Mouse (Mus musculus) A20 (cell line): ENCODE results near the gene Ptges2.
"Not testable (repeated sequence)": the region's sequence is repeated elsewhere in the genome, so short reads cannot be mapped to it uniquely, and the experiment has no call there.

Source experiments
- DNase-seq: peaks from one replicate; pipeline ENCODE4 v3.0.0-alpha.2; 2011; ENCODE audit warnings: low read depth, low spot score

Gene Ptges2

GRCm38 (mm10) chr2:32395484-32395945 is at the start of gene Ptges2:
Gene Ptges2, plus strand, starts transcription at chr2:32395896.
- peak; percentile 95 for DNase-seq

- no peak for DNase-seq
Measured at GRCm38 (mm10) chr2:32347019-32347418, 48.7 kb upstream of the Ptges2 start.

GRCm38 (mm10) chr2:32348311-32348710 is 47.4 kb upstream of the Ptges2 start:
- no peak for DNase-seq

DNA sequence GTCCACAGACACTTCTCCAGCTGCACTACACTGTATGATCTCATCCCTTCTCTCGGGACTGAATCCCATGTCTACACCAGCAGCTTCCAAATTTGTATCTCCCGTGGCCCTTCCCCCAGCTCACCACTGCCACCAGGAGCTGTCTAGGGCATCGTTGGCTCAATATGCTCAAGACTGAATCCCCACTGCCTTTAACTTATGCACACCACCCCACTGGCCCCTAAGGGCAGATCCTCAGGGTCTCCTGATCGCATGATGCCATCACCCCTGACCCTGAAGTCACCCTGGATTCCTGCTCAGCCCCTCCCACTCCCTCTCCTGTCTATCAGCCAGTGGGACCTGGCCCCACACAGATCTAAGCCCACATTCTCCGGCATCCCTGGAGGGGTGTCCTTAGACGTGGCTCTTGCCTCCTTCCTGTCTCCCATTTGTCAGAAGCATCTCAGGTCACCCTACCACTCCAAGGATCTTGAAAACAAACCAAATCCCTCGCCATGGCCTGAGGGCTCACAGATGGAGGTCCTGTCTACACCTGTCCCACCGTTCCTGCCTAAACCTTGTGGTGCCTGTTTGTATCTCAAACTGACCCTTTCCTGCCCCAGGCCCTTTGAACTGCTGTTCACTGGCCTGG is 46.0 kb upstream of the Ptges2 start:
- no peak for DNase-seq

GRCm38 (mm10) chr2:32350471-32351051 is 45.1 kb upstream of the Ptges2 start:
- DNase-seq: no peak

DNA sequence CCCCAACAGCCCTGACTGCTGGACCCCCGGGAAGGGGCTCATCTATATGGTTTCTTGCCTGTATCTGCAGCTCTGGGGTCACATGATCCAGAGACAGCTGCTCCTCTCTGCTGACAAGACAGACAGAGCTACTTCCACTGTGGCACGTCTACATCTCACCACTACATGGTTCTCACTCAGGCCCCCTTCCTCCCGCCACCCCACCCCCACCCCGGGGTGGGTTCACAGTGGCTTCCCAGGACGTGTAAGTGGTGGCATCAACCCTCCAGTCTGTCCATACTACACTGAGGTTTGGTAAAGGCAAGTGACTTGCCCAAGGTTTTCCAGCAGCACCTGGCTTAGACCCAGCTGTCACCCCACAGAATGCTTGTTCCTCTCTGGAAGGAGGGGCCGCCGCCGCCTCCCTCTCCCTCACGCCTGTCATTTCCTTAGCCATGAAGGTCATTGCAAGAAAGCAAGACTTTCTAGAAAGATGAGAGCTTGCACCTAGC is 44.2 kb upstream of the Ptges2 start:
- no peak for DNase-seq

GRCm38 (mm10) chr2:32352151-32353006 is 43.3 kb upstream of the Ptges2 start, which contains the start of gene Ciz1:
Gene Ciz1, plus strand, starts transcription at chr2:32352327.
- no peak for DNase-seq

DNA sequence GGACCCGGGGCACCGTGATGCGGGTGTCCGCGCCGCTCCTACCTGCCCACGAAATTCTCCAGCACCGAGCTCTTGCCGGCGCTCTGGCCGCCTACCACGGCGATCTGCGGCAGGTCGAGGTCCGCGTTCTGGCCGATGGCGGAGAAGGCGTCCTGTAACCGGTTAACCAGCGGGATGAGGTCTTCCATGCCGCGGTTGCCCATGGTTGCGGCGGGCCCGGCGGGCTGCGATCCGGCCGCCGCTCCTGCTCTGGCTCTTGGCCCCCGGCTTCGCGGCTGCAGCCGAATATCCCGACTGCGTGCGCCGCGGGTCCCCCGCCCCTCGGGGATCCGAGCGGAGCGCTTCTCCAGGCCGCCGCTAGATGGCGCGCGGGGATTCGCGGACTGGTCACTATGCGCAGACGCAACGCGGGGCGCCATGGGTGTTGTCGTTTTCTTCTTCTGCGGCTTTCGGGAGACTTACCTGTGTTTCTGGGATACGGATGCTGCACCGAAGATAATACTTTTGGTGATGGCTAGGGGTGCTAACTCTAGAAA is 42.6 kb upstream of the Ptges2 start, which contains the start of gene Dnm1:
TSS of gene Dnm1 (minus strand) at position 332 of the 536 bp plus-strand sequence.
- peak; percentile 83 for DNase-seq

DNA sequence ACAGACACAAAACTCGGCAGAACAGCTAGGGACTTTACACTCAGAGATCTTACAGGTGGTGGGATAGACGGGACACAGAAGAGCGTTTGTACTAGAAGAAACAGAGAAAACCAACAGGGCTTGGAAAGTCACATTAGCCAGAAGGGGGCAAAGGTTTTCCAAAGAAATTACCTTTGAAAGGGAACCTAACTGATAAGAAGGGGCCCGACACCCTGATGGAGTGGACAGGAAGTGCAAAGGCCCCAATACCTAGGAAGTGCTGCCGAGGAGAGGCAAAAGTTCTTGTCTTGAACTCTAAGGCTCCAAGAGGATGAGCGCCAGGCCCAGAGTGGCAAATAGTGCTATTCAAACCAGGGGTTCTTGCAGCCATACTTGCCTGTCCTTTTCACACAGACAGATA is 41.9 kb upstream of the Ptges2 start:
- DNase-seq: no peak

DNA sequence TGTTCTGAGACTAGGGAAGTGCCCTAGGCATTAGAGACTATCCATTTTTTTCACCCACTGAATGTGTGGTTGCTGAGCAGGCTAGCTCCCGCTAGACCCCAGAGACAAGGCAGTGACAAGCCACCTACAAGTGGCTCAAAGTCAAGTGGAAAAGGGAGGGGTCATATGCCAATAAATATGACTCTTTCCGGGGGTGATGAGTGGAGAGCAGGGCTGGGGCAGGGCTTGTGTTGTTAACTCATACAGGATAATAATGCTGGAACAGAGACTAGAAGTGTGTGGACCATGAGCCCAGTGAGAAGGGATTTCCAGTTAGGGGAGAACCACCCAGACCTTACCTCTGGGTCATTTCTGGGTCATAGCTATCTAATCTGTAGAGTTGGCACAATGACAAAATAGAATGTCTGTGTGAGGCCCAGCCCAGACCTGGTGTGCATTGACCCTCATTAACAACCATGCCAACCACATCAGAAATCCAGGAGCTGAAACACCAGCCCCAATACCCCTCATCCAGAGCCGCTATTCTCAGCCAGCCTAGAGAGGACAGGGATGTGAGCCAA is 41.3 kb upstream of the Ptges2 start:
- DNase-seq: no peak

DNA sequence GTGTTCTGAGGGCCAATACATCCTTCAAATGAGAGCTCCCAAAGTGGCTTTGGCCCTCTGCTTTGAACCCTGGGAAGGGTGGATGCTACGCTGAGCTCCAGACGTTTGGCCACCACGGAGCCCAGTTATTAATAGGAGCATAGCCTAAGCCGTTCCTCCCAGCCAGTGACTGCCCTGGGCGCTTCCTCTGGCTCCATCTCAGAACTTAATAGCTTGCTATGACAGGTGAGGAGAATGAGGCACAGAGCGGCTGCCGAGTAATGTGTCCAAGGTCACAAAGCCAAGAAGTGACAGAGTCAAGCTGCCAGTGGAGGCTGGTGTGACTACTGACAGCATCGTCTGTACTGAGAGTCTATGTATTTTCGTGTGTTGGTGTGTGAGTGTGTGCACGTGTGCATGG is 39.5 kb upstream of the Ptges2 start:
- no peak for DNase-seq

DNA sequence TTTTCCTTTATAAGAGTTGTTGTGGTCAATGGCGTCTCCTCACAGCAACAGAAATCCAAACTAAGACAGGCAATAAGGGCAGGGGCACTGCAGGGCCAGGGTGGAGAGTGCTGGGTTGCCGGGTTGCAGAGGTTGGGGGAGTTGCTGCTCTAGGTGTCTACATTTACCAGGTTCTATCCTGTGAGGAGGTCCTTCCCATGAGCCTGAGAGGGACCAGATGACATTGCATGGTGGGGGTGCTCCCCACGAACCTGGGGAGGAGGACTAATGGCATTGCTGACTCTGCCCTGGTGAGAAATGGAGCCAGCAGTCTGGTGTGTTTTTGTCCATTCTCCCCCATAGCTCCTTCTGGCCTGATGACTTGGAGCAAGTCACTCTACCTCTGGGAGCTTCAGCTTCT is 38.0 kb upstream of the Ptges2 start:
- no peak for DNase-seq

GRCm38 (mm10) chr2:32358381-32358780 is 37.3 kb upstream of the Ptges2 start:
- no peak for DNase-seq

GRCm38 (mm10) chr2:32360741-32361140 is 35.0 kb upstream of the Ptges2 start:
- DNase-seq: peak; percentile 80

DNA sequence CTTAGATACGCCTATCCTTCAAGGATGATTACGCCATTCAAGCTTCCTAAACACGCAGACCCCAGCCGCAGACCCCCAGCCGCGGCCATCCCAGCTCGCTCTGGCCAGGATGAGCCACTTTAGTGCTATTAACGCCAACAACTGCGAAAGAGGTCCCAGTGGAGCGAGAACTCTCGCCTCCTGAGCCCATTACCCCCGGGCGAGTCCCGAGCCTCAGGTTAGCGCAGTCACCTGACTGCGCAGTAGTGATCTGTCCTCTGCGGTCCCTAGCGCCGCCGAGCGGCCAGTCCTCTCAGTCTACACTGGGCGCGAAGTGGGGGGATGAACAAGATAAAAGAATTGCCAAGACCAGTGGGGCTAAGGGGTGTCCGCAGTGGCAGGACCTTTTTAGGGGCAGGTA is 34.3 kb upstream of the Ptges2 start:
- peak; percentile 87 for DNase-seq

- DNase-seq: not testable (repeated sequence)
Measured at GRCm38 (mm10) chr2:32362274-32362673, 33.4 kb upstream of the Ptges2 start.

- peak; percentile 92 for DNase-seq
Measured at GRCm38 (mm10) chr2:32362817-32363340, 32.8 kb upstream of the Ptges2 start.

GRCm38 (mm10) chr2:32363376-32364106 is 32.2 kb upstream of the Ptges2 start:
- DNase-seq: peak; percentile 47

- DNase-seq: no peak
Measured at GRCm38 (mm10) chr2:32364121-32364520, 31.6 kb upstream of the Ptges2 start.

- DNase-seq: no peak
Measured at GRCm38 (mm10) chr2:32367315-32367714, 28.4 kb upstream of the Ptges2 start.

GRCm38 (mm10) chr2:32374191-32374590 is 21.5 kb upstream of the Ptges2 start:
- no peak for DNase-seq
